ENCODE assay signal across 24 mouse cellular contexts in genomic region chr15:6647066-6647465, GRCm38 (mm10).
DNase-seq lines count a peak whose midpoint lies in the region; ATAC-seq lines count a peak whose summit lies in the region.
"Had no signal": no experiment of that assay in that cellular context is flagged by ENCODE, and none has a peak within 500 bp of the region (broad histone marks: within the 10 kb centered on the region; RNA-seq: fewer than 3 reads in every experiment).

No protein-coding gene starts in this region.

- no peak overlapping the region for H3K4me3 ChIP-seq in liver, embryonic 11.5 days (ENCODE audit: low read depth, low read length)
- H3K4me3 ChIP-seq in liver, embryonic 13.5 days (replicated peaks), result no peak overlapping the region
- H3K4me3 ChIP-seq in liver, embryonic 16.5 days (ENCODE audit: low read depth, low read length), result no peak overlapping the region
- no peak overlapping the region for H3K4me3 ChIP-seq in kidney, embryonic 16.5 days (ENCODE audit: low read length)
- H3K4me3 ChIP-seq: embryonic facial prominence, embryonic 12.5 days; embryonic facial prominence, embryonic 15.5 days; forebrain, embryonic 12.5 days; forebrain, embryonic 15.5 days; heart, embryonic 10.5 days; heart, embryonic 13.5 days; hindbrain, embryonic 10.5 days; hindbrain, embryonic 13.5 days had no signal

- no peaks in the 10 kb centered on the region for H3K4me1 ChIP-seq in liver, embryonic 11.5 days (replicated peaks; ENCODE audit: control insufficient read depth, insufficient read depth, low read length)
- H3K4me1 ChIP-seq in liver, embryonic 13.5 days (replicated peaks), result peaks cover 17% of the 10 kb centered on the region
- H3K4me1 ChIP-seq in liver, embryonic 16.5 days (ENCODE audit: control insufficient read depth, low read depth, low read length), result no peaks in the 10 kb centered on the region
- H3K4me1 ChIP-seq in kidney, embryonic 16.5 days (ENCODE audit: insufficient read depth, low read length), result no peaks in the 10 kb centered on the region
- H3K4me1 ChIP-seq: embryonic facial prominence, embryonic 12.5 days; embryonic facial prominence, embryonic 15.5 days; forebrain, embryonic 12.5 days; forebrain, embryonic 15.5 days; hindbrain, embryonic 10.5 days; hindbrain, embryonic 13.5 days had no signal

- DNase-seq in liver, embryonic 11.5 days (ENCODE audit: low spot score), result no peak
- peak; percentile 31 for DNase-seq in liver, embryonic 13.5 days
- no peak for DNase-seq in testis, postnatal 10 days (ENCODE audit: low spot score)
- DNase-seq in heart, adult 8-10 months (ENCODE audit: low spot score), result no peak
- DNase-seq: adrenal gland, postnatal 10 days; adrenal gland, postnatal 36 days; cerebellum, adult 18-20 months; cerebellum, adult 9-10 months; cerebellum, postnatal 14 days; gastrocnemius, postnatal 25 days; heart, adult 18-20 months had no signal

- no peaks in the 10 kb centered on the region for H3K9me3 ChIP-seq in liver, embryonic 11.5 days (ENCODE audit: control insufficient read depth, low read length)
- no peaks in the 10 kb centered on the region for H3K9me3 ChIP-seq in liver, embryonic 13.5 days (replicated peaks)
- no peaks in the 10 kb centered on the region for H3K9me3 ChIP-seq in liver, embryonic 16.5 days (replicated peaks; ENCODE audit: control insufficient read depth, low read length)
- H3K9me3 ChIP-seq in kidney, embryonic 16.5 days (ENCODE audit: low read length), result no peaks in the 10 kb centered on the region
- H3K9me3 ChIP-seq: embryonic facial prominence, embryonic 12.5 days; embryonic facial prominence, embryonic 15.5 days; forebrain, embryonic 12.5 days; forebrain, embryonic 15.5 days; heart, embryonic 10.5 days; heart, embryonic 13.5 days; hindbrain, embryonic 10.5 days; hindbrain, embryonic 13.5 days had no signal

- ATAC-seq in liver, embryonic 11.5 days (replicated peaks; ENCODE audit: low FRiP score), result peak; percentile 83
- ATAC-seq in liver, embryonic 13.5 days (ENCODE audit: low read depth), result peak; percentile 85
- ATAC-seq in liver, embryonic 16.5 days (ENCODE audit: low read depth), result peak; percentile 62
- ATAC-seq in monocyte, adult 5-6 weeks (replicated peaks; ENCODE audit: insufficient number of reproducible peaks, low FRiP score, low TSS enrichment, poor library complexity, severe bottlenecking), result 0 out of 2 replicates have a peak, but pooled peaks have one; percentile 27
- ATAC-seq in kidney, embryonic 16.5 days (ENCODE audit: low FRiP score, low TSS enrichment), result no peak
- ATAC-seq: CD4-positive, CD25-positive, alpha-beta regulatory T cell, adult 4 months; forebrain, embryonic 15.5 days; hindbrain, embryonic 16.5 days had no signal

- H3K4me2 ChIP-seq in liver, embryonic 11.5 days, result no peak overlapping the region
- H3K4me2 ChIP-seq in liver, embryonic 13.5 days, result no peak overlapping the region
- H3K4me2 ChIP-seq in liver, embryonic 16.5 days (ENCODE audit: low read depth, low read length), result no peak overlapping the region
- H3K4me2 ChIP-seq in kidney, embryonic 16.5 days (replicated peaks; ENCODE audit: low read depth, low read length), result no peak overlapping the region
- H3K4me2 ChIP-seq: embryonic facial prominence, embryonic 12.5 days; embryonic facial prominence, embryonic 15.5 days; forebrain, embryonic 12.5 days; forebrain, embryonic 15.5 days; heart, embryonic 13.5 days; hindbrain, embryonic 13.5 days had no signal

- no peaks in the 10 kb centered on the region for H3K36me3 ChIP-seq in liver, embryonic 11.5 days (ENCODE audit: control insufficient read depth, insufficient read depth, low read length)
- H3K36me3 ChIP-seq in liver, embryonic 13.5 days, result no peaks in the 10 kb centered on the region
- no peaks in the 10 kb centered on the region for H3K36me3 ChIP-seq in liver, embryonic 16.5 days (ENCODE audit: control insufficient read depth, insufficient read depth)
- no peaks in the 10 kb centered on the region for H3K36me3 ChIP-seq in kidney, embryonic 16.5 days (ENCODE audit: insufficient read depth, low read length)
- H3K36me3 ChIP-seq: embryonic facial prominence, embryonic 12.5 days; embryonic facial prominence, embryonic 15.5 days; forebrain, embryonic 12.5 days; forebrain, embryonic 15.5 days; heart, embryonic 10.5 days; heart, embryonic 13.5 days; hindbrain, embryonic 10.5 days; hindbrain, embryonic 13.5 days had no signal

- no peak overlapping the region for H3K9ac ChIP-seq in liver, embryonic 11.5 days (ENCODE audit: low read depth, low read length)
- no peak overlapping the region for H3K9ac ChIP-seq in liver, embryonic 13.5 days
- no peak overlapping the region for H3K9ac ChIP-seq in liver, embryonic 16.5 days (ENCODE audit: low read depth, low read length)
- no peak overlapping the region for H3K9ac ChIP-seq in kidney, embryonic 16.5 days (replicated peaks; ENCODE audit: low read length)
- H3K9ac ChIP-seq: embryonic facial prominence, embryonic 12.5 days; embryonic facial prominence, embryonic 15.5 days; forebrain, embryonic 12.5 days; forebrain, embryonic 15.5 days; heart, embryonic 13.5 days; hindbrain, embryonic 13.5 days had no signal

- WGBS in liver, embryonic 11.5 days, result 67% methylated on average over 1 of the region's 1 CpGs
- WGBS in liver, embryonic 13.5 days (ENCODE audit: insufficient replicate concordance), result 26% methylated on average over 1 of the region's 1 CpGs
- WGBS in liver, embryonic 16.5 days (ENCODE audit: insufficient replicate concordance), result 33% methylated on average over 1 of the region's 1 CpGs
- 87% methylated on average over 1 of the region's 1 CpGs for WGBS in kidney, embryonic 16.5 days

- H3K27me3 ChIP-seq in liver, embryonic 11.5 days (replicated peaks; ENCODE audit: control insufficient read depth, insufficient read depth, low read length), result no peaks in the 10 kb centered on the region
- H3K27me3 ChIP-seq in liver, embryonic 13.5 days, result no peaks in the 10 kb centered on the region
- H3K27me3 ChIP-seq in liver, embryonic 16.5 days (ENCODE audit: control insufficient read depth, insufficient read depth, low read depth, low read length), result no peaks in the 10 kb centered on the region
- H3K27me3 ChIP-seq in kidney, embryonic 16.5 days (ENCODE audit: insufficient read depth, low read length), result no peaks in the 10 kb centered on the region
- H3K27me3 ChIP-seq: embryonic facial prominence, embryonic 12.5 days; embryonic facial prominence, embryonic 15.5 days; forebrain, embryonic 12.5 days; forebrain, embryonic 15.5 days; heart, embryonic 13.5 days; hindbrain, embryonic 13.5 days had no signal

- no peak overlapping the region for H3K27ac ChIP-seq in liver, embryonic 11.5 days (ENCODE audit: low read depth, low read length)
- no peak overlapping the region for H3K27ac ChIP-seq in liver, embryonic 13.5 days
- no peak overlapping the region for H3K27ac ChIP-seq in liver, embryonic 16.5 days (ENCODE audit: low read length)
- no peak overlapping the region for H3K27ac ChIP-seq in kidney, embryonic 16.5 days (ENCODE audit: low read length)
- H3K27ac ChIP-seq: embryonic facial prominence, embryonic 12.5 days; embryonic facial prominence, embryonic 15.5 days; forebrain, embryonic 12.5 days; forebrain, embryonic 15.5 days; heart, embryonic 10.5 days; heart, embryonic 13.5 days; hindbrain, embryonic 10.5 days; hindbrain, embryonic 13.5 days had no signal
